Mouse (Mus musculus): ENCODE data around the gene Olfr45. TPM values are rescaled to one million over a fixed set of nuclear protein-coding genes. Genes with fewer than 3 reads are reported as not detected.
"Not testable (repeated sequence)": the region's sequence is repeated elsewhere in the genome, so short reads cannot be mapped to it uniquely, and the experiment has no call there.

Gene Olfr45
- not detected in 2 replicates for polyA plus RNA-seq (2014; fragmentation: Nextera tagmentation; extraction: Ambion mirVana)

DNA sequence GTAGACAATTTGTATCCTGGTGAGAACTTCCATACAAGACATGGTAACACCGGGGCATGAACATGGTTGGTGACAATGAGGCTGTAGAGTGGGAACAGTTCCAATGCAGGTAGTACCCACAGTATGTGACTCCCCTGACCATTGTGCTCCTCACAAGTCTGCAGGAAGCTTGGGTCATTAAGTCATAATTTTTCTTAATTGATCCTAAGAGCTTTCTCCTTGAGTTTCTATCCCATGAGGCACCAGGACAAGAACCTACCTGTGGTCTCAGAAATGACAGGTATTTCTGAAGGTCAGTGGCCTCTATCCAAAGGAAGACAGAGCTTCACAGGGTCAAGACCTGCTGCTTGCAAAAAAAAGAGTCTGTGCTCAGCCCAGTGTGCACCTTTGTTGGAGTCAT lies at the start of gene Olfr45:
Gene Olfr45, plus strand, starts transcription at position 301 of the 400 bp plus-strand sequence.
- no peak within 1 kb of the TSS for H3K27ac ChIP-seq (ENCODE audit: low read depth, low read length)
- ATAC-seq (ENCODE audit: insufficient read depth, low FRiP score, low TSS enrichment) (no peak), DNase-seq (ENCODE audit: low spot score) (no peak)
- no peaks in the 10 kb centered on the region for H3K36me3 ChIP-seq (ENCODE audit: control insufficient read depth, insufficient read depth, low read length)
- no peak within 1 kb of the TSS for H3K4me2 ChIP-seq (ENCODE audit: low read depth)
- H3K4me3 ChIP-seq (ENCODE audit: low read depth, low read length) = no peak within 1 kb of the TSS
- no peak within 1 kb of the TSS for H3K9ac ChIP-seq (ENCODE audit: low read length)
- no peaks in the 10 kb centered on the region for H3K4me1 ChIP-seq (ENCODE audit: control insufficient read depth, insufficient read depth, low read length)
- no peaks in the 10 kb centered on the region for H3K9me3 ChIP-seq (ENCODE audit: control insufficient read depth, low read length)
- WGBS = 92% methylated on average over 1 of the region's 1 CpGs
- H3K27me3 ChIP-seq (ENCODE audit: control insufficient read depth, insufficient read depth, low read length) = no peaks in the 10 kb centered on the region

DNA sequence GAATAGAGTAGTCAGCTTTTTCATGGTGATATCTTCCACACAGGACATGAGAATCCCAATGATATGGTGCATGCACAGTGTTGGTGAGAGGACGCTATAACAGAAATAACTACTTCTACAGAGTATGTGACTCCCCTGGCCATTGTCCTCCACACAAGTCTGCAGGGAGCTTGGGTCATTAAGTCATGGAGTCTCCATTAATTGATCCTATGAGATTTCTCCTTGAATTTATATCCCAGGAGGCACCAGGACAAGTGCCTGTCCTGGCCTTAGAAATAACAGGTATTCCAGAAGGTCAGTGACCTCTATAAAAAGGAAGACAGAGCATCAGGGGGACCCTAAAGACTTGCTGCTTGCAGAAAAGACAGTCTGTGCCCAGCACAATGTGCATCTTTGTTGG lies 35.6 kb upstream of the Olfr45 start, which contains the start of gene Olfr53:
Gene Olfr53, plus strand, starts transcription at position 301 of the 400 bp plus-strand sequence.
- no peak for DNase-seq (ENCODE audit: low spot score)
- Histone ChIP-seq H3K27ac (ENCODE audit: low read depth, low read length) (no peak within 1 kb of the TSS), H3K4me1 (ENCODE audit: control insufficient read depth, insufficient read depth, low read length) (no peaks in the 10 kb centered on the region), H3K9ac (ENCODE audit: low read length) (no peak within 1 kb of the TSS), H3K36me3 (ENCODE audit: control insufficient read depth, insufficient read depth, low read length) (no peaks in the 10 kb centered on the region), H3K27me3 (ENCODE audit: control insufficient read depth, insufficient read depth, low read length) (no peaks in the 10 kb centered on the region), H3K4me3 (ENCODE audit: low read depth, low read length) (no peak within 1 kb of the TSS), H3K4me2 (ENCODE audit: low read depth) (no peak within 1 kb of the TSS), H3K9me3 (ENCODE audit: control insufficient read depth, low read length) (no peaks in the 10 kb centered on the region)
- ATAC-seq (ENCODE audit: insufficient read depth, low FRiP score, low TSS enrichment) = no peak
- WGBS = 86% methylated on average over 1 of the region's 1 CpGs

DNA sequence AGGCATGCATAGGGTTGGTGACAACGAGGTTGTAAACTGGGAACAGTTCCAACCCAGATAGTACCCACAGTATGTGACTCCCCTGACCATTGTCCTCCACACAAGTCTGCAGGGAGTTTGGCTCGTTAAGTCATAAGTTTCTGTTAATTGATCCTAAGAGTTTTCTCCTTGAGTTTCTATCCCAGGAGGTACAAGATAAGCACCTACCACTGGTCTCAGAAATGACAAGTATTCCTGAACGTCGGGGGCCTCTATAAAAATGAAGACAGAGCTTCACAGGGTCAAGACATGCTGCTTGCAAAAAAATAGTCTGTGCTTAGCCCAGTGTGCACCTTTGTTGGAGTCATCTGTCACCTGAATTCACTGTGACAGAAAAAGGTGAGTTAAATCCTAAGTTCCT lies 22.1 kb upstream of the Olfr45 start, which contains the start of gene Olfr539:
Gene Olfr539, plus strand, starts transcription at position 301 of the 400 bp plus-strand sequence.
- 77% methylated on average over 4 of the region's 4 CpGs for WGBS
- no peaks in the 10 kb centered on the region for H3K36me3 ChIP-seq (ENCODE audit: control insufficient read depth, insufficient read depth, low read length)
- no peaks in the 10 kb centered on the region for H3K4me1 ChIP-seq (ENCODE audit: control insufficient read depth, insufficient read depth, low read length)
- DNase-seq (ENCODE audit: low spot score) = no peak
- no peak within 1 kb of the TSS for H3K4me3 ChIP-seq (ENCODE audit: low read depth, low read length)
- no peak within 1 kb of the TSS for H3K27ac ChIP-seq (ENCODE audit: low read depth, low read length)
- ATAC-seq (ENCODE audit: insufficient read depth, low FRiP score, low TSS enrichment) = no peak
- no peaks in the 10 kb centered on the region for H3K9me3 ChIP-seq (ENCODE audit: control insufficient read depth, low read length)
- no peak within 1 kb of the TSS for H3K9ac ChIP-seq (ENCODE audit: low read length)
- H3K4me2 ChIP-seq (ENCODE audit: low read depth) = no peak within 1 kb of the TSS
- no peaks in the 10 kb centered on the region for H3K27me3 ChIP-seq (ENCODE audit: control insufficient read depth, insufficient read depth, low read length)

DNA sequence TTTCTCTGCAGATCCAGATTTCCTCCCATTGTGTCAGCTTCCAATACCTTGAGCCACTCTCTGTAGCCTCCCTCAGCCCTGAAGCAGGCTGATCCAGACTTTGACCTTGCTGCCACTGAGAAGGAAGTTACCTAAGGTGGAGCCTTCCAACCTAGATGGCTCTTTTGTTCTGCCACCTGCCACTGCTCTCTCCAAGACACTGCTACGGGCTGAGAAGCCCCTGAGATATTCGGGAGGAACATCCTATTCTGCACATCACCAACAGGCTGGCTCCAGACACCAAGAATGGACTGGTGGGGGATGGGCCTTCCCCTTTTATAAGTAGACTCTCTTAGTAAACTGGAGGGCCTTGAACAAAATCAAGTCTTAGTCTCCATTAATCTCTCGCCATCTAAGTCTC lies 11.1 kb upstream of the Olfr45 start:
- ATAC-seq (ENCODE audit: insufficient read depth, low FRiP score, low TSS enrichment); H3K27ac ChIP-seq (ENCODE audit: low read depth, low read length); H3K9ac ChIP-seq (ENCODE audit: low read length); H3K9me3 ChIP-seq (ENCODE audit: control insufficient read depth, low read length); H3K4me3 ChIP-seq (ENCODE audit: low read depth, low read length); H3K36me3 ChIP-seq (ENCODE audit: control insufficient read depth, insufficient read depth, low read length); H3K27me3 ChIP-seq (ENCODE audit: control insufficient read depth, insufficient read depth, low read length); H3K4me1 ChIP-seq (ENCODE audit: control insufficient read depth, insufficient read depth, low read length); H3K4me2 ChIP-seq (ENCODE audit: low read depth); DNase-seq (ENCODE audit: low spot score): not testable (repeated sequence)
- WGBS = 93% methylated on average over 3 of the region's 3 CpGs

DNA sequence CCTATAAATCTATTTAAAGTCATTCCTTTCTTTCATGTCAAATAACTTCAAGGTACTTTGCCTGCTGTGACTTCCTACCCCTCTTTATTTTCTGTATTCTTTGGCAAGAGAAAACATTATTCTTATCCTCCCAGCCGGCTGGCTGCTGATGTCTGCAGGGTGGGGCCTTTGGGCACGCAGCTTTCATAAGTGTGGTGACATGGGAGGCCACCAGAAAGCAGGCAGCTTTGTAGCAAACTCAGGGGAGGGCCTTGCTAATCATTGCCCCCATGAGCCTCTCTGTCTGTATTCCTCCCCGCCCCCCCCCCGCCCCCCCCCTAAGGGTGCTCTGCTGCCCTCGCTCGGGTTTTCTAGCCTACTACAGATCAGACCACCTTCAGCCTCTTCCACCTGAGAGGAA lies 5.9 kb upstream of the Olfr45 start:
- WGBS = 8% methylated on average over 3 of the region's 6 CpGs
- Histone ChIP-seq H3K27ac (ENCODE audit: low read depth, low read length) (no peak overlapping the region), H3K4me3 (ENCODE audit: low read depth, low read length) (no peak overlapping the region), H3K4me1 (ENCODE audit: control insufficient read depth, insufficient read depth, low read length) (no peaks in the 10 kb centered on the region), H3K9me3 (ENCODE audit: control insufficient read depth, low read length) (no peaks in the 10 kb centered on the region), H3K27me3 (ENCODE audit: control insufficient read depth, insufficient read depth, low read length) (no peaks in the 10 kb centered on the region), H3K9ac (ENCODE audit: low read length) (no peak overlapping the region), H3K4me2 (ENCODE audit: low read depth) (no peak overlapping the region), H3K36me3 (ENCODE audit: control insufficient read depth, insufficient read depth, low read length) (no peaks in the 10 kb centered on the region)
- no peak for ATAC-seq (ENCODE audit: insufficient read depth, low FRiP score, low TSS enrichment)
- DNase-seq (ENCODE audit: low spot score) = no peak

DNA sequence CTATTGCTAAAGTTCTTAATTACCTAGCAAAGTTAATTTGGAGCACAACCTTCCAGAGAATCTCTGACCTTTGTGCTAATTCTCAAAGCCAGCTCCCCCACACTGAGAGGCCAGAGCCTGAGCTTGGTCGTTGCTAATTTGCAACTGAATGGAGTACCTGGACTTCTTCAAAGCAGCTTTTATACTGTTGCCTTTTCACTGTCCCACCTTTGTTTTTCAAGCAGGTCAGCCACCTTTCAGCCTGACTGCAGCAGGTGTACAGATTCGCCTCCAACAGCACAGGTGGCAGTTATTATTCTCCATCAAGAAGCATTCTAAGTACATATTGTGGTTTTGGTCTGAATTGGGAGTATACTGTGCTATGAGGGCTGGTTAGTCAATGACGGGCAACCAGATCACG lies 2.2 kb upstream of the Olfr45 start:
- H3K27me3 ChIP-seq (ENCODE audit: control insufficient read depth, insufficient read depth, low read length); H3K9ac ChIP-seq (ENCODE audit: low read length); H3K4me1 ChIP-seq (ENCODE audit: control insufficient read depth, insufficient read depth, low read length); H3K36me3 ChIP-seq (ENCODE audit: control insufficient read depth, insufficient read depth, low read length); H3K27ac ChIP-seq (ENCODE audit: low read depth, low read length); ATAC-seq (ENCODE audit: insufficient read depth, low FRiP score, low TSS enrichment); H3K9me3 ChIP-seq (ENCODE audit: control insufficient read depth, low read length); H3K4me3 ChIP-seq (ENCODE audit: low read depth, low read length); DNase-seq (ENCODE audit: low spot score); H3K4me2 ChIP-seq (ENCODE audit: low read depth): not testable (repeated sequence)
- 69% methylated on average over 4 of the region's 4 CpGs for WGBS

DNA sequence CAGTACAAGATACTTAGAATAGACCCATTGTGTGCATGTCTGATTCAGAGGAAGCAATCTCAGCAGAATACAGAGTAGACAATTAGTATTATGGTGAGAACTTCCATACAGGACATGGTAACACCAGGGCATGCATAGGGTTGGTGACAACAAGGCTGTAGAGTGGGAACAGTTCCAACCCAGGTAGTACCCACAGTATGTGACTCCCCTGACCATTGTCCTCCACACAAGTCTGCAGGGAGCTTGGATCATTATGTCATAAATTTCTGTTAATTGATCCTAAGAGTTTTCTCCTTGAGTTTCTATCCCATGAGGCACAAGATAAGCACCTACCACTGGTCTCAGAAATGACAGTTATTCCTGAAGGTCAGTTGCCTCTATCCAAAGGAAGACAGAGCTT lies 15.2 kb downstream of the Olfr45 start, which contains the start of gene Olfr541:
Gene Olfr541, plus strand, starts transcription at position 301 of the 400 bp plus-strand sequence.
- Histone ChIP-seq H3K36me3 (ENCODE audit: control insufficient read depth, insufficient read depth, low read length) (no peaks in the 10 kb centered on the region), H3K9me3 (ENCODE audit: control insufficient read depth, low read length) (no peaks in the 10 kb centered on the region), H3K4me1 (ENCODE audit: control insufficient read depth, insufficient read depth, low read length) (no peaks in the 10 kb centered on the region), H3K9ac (ENCODE audit: low read length) (no peak within 1 kb of the TSS), H3K4me3 (ENCODE audit: low read depth, low read length) (no peak within 1 kb of the TSS), H3K27ac (ENCODE audit: low read depth, low read length) (no peak within 1 kb of the TSS), H3K27me3 (ENCODE audit: control insufficient read depth, insufficient read depth, low read length) (no peaks in the 10 kb centered on the region), H3K4me2 (ENCODE audit: low read depth) (no peak within 1 kb of the TSS)
- DNase-seq (ENCODE audit: low spot score) (no peak), ATAC-seq (ENCODE audit: insufficient read depth, low FRiP score, low TSS enrichment) (no peak)

DNA sequence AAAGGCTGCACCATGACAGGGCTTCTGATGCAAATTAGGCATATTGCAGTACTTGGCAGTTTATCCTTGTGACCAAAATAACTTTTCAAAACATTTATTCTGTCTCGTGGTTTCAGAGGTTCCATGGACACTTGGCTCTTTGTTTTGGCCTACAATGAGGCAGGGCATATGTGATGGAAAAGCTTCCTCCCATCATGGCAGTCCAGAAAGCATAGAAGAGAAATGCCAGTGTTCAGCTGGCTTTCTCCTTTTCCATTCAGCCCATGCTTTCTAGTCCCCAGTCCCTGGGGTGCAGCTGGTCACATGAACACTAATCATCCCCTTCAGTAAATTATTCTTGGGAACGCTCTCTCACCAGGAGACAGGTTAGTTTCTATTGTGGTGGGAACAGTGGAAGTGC lies 24.6 kb downstream of the Olfr45 start:
- Histone ChIP-seq H3K27me3 (ENCODE audit: control insufficient read depth, insufficient read depth, low read length) (no peaks in the 10 kb centered on the region), H3K4me2 (ENCODE audit: low read depth) (no peak overlapping the region), H3K36me3 (ENCODE audit: control insufficient read depth, insufficient read depth, low read length) (no peaks in the 10 kb centered on the region), H3K9me3 (ENCODE audit: control insufficient read depth, low read length) (no peaks in the 10 kb centered on the region), H3K4me3 (ENCODE audit: low read depth, low read length) (no peak overlapping the region), H3K27ac (ENCODE audit: low read depth, low read length) (no peak overlapping the region), H3K9ac (ENCODE audit: low read length) (no peak overlapping the region), H3K4me1 (ENCODE audit: control insufficient read depth, insufficient read depth, low read length) (no peaks in the 10 kb centered on the region)
- peak; percentile 22 for DNase-seq (ENCODE audit: low spot score)
- WGBS = 41% methylated on average over 2 of the region's 2 CpGs
- no peak for ATAC-seq (ENCODE audit: insufficient read depth, low FRiP score, low TSS enrichment)

DNA sequence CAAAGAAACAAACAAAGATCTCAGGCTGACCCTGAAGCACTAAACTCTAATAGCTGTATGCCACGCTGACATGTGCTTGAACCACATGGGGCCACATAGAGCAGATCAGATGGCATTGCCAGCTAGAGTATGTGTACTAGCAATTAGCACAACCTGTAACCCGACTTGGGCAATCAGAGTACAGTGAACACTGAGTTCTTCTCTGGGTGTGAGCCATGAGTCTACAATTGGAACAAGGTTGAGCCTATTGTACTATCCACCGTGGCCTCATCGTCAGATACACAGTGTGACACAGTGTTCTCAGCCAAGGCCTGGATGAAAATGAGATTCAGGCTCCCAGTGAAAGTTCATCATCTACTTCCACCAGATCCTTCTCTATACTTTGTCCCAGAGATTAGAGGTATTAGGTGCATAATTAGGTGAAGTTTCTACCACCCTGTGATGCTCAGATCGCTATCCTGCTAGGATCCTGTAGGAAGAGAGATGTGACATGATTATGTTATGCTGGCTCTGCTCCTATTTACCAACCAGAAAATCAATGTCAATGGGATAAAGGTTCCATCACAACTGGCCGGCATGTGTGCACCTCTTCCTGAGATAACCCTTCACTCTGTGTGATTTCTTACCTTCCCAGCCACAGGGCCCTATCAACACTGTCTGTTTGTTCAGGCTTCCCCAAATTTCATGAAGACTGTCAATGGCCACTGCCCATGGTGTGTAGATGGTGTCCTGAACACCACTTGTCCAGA lies 26.0 kb downstream of the Olfr45 start:
- Histone ChIP-seq H3K36me3 (ENCODE audit: control insufficient read depth, insufficient read depth, low read length) (no peaks in the 10 kb centered on the region), H3K4me1 (ENCODE audit: control insufficient read depth, insufficient read depth, low read length) (no peaks in the 10 kb centered on the region), H3K4me3 (ENCODE audit: low read depth, low read length) (no peak overlapping the region), H3K9ac (ENCODE audit: low read length) (no peak overlapping the region), H3K27me3 (ENCODE audit: control insufficient read depth, insufficient read depth, low read length) (no peaks in the 10 kb centered on the region), H3K27ac (ENCODE audit: low read depth, low read length) (no peak overlapping the region), H3K9me3 (ENCODE audit: control insufficient read depth, low read length) (no peaks in the 10 kb centered on the region), H3K4me2 (ENCODE audit: low read depth) (no peak overlapping the region)
- no peak for ATAC-seq (ENCODE audit: insufficient read depth, low FRiP score, low TSS enrichment)
- DNase-seq (ENCODE audit: low spot score) = no peak
- WGBS = 80% methylated on average over 6 of the region's 6 CpGs

Measured in neural tube, embryonic 11.5 days (tissue).